Mouse (Mus musculus) bone marrow, adult 2 months (tissue): ENCODE results near the gene Med9.

Experiments
- CTCF ChIP-seq: fragments of 200-500 bp; IDR thresholded peaks from 2 replicates; pipeline ENCODE4 v1.5.1; 2011; ENCODE audit warnings: low read length, control low read depth; ENCODE audit not compliant: control insufficient read depth, insufficient read depth
- POLR2A ChIP-seq: fragments of 200-500 bp; IDR thresholded peaks from 2 replicates; pipeline ENCODE4 v1.6.1; 2011; ENCODE audit warnings: low read depth, mild to moderate bottlenecking, control low read depth, low read length, borderline replicate concordance; ENCODE audit not compliant: control insufficient read depth

GRCm38 (mm10) chr11:59937023-59937422 lies 11.0 kb upstream of the Med9 start:
- TF ChIP-seq CTCF (no peak), POLR2A (no peak)
